Mouse (Mus musculus) kidney, embryonic 15.5 days (tissue): Measurements from ENCODE around the gene Tmc4. TPM values are rescaled to one million over a fixed set of nuclear protein-coding genes. Genes with fewer than 3 reads are reported as not detected.

ENCODE experiments used
- ATAC-seq: fragments of 200-750 bp; cut with Nextera tagmentation; replicated peaks from 2 replicates; pipeline ENCODE4 v1.8.0; 2017; ENCODE audit warnings: moderate TSS enrichment; ENCODE audit not compliant: low FRiP score
- H3K27ac ChIP-seq: fragments of 300-500 bp; sonication (generic); 2 replicates; pipeline ENCODE4 v1.5.1; 2015; ENCODE audit warnings: mild to moderate bottlenecking, inconsistent platforms
- H3K27me3 ChIP-seq: fragments of 300-500 bp; sonication (generic); 2 replicates; pipeline ENCODE4 v1.6.1; 2015; ENCODE audit warnings: inconsistent platforms
- H3K36me3 ChIP-seq: fragments of 300-500 bp; sonication (generic); 2 replicates; pipeline ENCODE4 v1.6.1; 2015; ENCODE audit warnings: inconsistent platforms
- H3K4me1 ChIP-seq: fragments of 300-500 bp; sonication (generic); 2 replicates; pipeline ENCODE4 v1.6.1; 2015; ENCODE audit warnings: inconsistent platforms
- H3K4me2 ChIP-seq: fragments of 300-500 bp; sonication (generic); 2 replicates; pipeline ENCODE4 v1.6.1; 2015; ENCODE audit warnings: moderate library complexity, mild to moderate bottlenecking, inconsistent platforms
- H3K4me3 ChIP-seq: fragments of 300-500 bp; sonication (generic); replicated peaks from 2 replicates; pipeline ENCODE4 v1.5.1; 2015; ENCODE audit warnings: mild to moderate bottlenecking, inconsistent platforms
- H3K9ac ChIP-seq: fragments of 300-500 bp; sonication (generic); 2 replicates; pipeline ENCODE4 v1.6.1; 2015; ENCODE audit warnings: mild to moderate bottlenecking, inconsistent platforms
- H3K9me3 ChIP-seq: fragments of 300-500 bp; sonication (generic); replicated peaks from 2 replicates; pipeline ENCODE4 v1.6.1; 2016; ENCODE audit warnings: inconsistent platforms
- WGBS: fragments of 180-500 bp; shearing (Covaris S2); methylation state at CpG from one replicate; pipeline ENCODE4 v1.1.7; 2015; ENCODE audit warnings: mixed read lengths; 5-methylcytosine and 5-hydroxymethylcytosine counted together
- polyA plus RNA-seq: library from polyadenylated mRNA; unstranded; fragments of >200 nt; fragmentation: Nextera tagmentation; extraction: Ambion mirVana; gene quantifications from 2 replicates; pipeline ENCODE4 v1.2.1, GENCODE M21; 2015

The Tmc4 gene
- polyA plus RNA-seq, 1 experiment from 2014 or later = 23.9 TPM

DNA sequence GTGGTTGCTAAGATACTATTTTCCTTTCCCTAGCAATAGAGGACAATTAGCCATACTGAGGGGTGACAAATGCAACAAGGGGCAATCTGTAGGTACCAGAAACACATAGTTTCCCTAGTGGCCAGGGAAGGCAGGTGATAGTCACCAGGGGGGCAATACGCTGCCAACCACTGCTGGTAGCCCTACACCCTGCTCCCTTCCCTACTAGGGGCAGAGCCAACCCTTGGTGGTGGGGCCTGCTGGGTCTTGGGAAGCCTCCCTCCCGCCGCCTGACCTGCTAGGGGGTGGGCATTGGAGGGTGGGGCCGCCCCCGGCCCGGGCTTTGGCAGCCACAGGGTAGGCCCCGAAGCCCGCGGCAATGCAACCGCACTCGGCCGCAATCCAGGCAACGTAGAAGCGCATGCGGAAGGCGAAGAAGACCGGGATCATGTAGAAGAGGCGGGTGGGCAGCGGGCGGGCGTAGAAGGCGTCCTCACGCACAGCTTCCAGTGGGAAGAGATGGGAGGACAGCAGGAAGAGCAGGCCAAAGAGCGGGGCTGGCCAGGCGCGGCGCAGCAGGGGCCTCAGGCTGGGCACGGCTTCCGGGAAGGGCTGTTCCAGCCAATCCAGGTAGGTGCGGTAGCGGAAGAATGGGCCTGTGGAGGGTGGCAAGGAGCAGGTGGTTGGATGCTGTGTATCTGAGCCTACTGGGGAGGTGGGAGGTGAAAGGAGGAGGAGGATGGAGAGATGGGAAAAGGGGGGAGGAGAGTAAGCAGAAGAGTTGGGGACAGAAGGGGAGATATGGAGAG is 8.2 kb upstream of the Tmc4 start:
- Histone ChIP-seq H3K9ac (no peak overlapping the region), H3K4me1 (no peaks in the 10 kb centered on the region), H3K4me2 (no peak overlapping the region), H3K27ac (no peak overlapping the region), H3K36me3 (peaks cover 75% of the 10 kb centered on the region), H3K9me3 (no peaks in the 10 kb centered on the region), H3K27me3 (no peaks in the 10 kb centered on the region), H3K4me3 (no peak overlapping the region)
- ATAC-seq = no peak
- WGBS = 86% methylated on average over 31 of the region's 31 CpGs

DNA sequence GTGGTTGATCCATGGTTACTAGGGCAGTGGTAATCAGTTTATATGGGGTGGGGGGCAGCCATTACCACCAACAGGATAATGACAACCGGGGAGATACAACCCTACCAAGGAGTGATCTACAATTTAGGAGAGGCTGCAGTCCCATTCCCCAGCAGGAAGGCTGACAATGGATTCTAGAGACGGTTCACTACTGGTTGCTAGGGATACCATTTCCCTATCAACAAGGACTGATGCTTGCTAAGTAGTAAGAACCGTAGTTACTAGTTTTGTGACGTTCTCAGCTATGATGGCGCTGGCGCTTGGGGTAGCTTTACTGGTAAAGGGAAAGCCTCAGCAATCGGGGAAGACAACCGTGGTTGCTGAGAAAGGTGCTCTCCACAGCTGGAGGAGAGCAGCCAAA is 7.3 kb upstream of the Tmc4 start:
- Histone ChIP-seq H3K9me3 (no peaks in the 10 kb centered on the region), H3K36me3 (peaks cover 72% of the 10 kb centered on the region), H3K27me3 (no peaks in the 10 kb centered on the region), H3K9ac (no peak overlapping the region), H3K27ac (no peak overlapping the region), H3K4me1 (no peaks in the 10 kb centered on the region), H3K4me2 (no peak overlapping the region), H3K4me3 (no peak overlapping the region)
- ATAC-seq = no peak
- 93% methylated on average over 8 of the region's 8 CpGs for WGBS

- Histone ChIP-seq H3K9ac (no peak overlapping the region), H3K36me3 (peaks cover 77% of the 10 kb centered on the region), H3K27ac (no peak overlapping the region), H3K4me1 (no peaks in the 10 kb centered on the region), H3K4me2 (no peak overlapping the region), H3K27me3 (no peaks in the 10 kb centered on the region), H3K4me3 (no peak overlapping the region), H3K9me3 (no peaks in the 10 kb centered on the region)
- no peak for ATAC-seq
- 92% methylated on average over 10 of the region's 10 CpGs for WGBS
These were observed 6.7 kb upstream of the Tmc4 start for GRCm38 (mm10) chr7:3683908-3684550.

DNA sequence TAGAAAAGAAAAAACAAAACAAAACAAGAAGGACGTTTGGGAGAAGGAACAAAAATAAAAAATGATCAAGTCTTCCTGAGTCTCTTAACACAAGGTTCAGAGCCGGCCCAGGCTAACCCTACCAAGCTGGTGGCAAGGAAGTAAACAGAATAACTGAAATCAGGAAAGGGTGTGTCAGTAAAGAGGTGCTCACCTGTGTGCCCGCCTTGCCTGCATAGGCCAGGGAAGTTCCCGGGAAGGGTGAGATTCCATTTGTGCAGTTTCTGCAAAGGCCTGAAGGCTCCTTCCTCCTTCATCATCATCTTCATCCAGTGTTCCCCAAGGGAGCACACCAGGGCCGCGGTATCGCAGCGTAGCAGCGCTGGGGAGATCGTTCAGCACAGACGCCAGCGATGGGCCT is 982 bp downstream of the Tmc4 start:
- no peak overlapping the region for H3K9ac ChIP-seq
- peak overlapping the region; percentile 41 for H3K4me2 ChIP-seq
- 90% methylated on average over 12 of the region's 12 CpGs for WGBS
- ATAC-seq = no peak
- no peaks in the 10 kb centered on the region for H3K4me1 ChIP-seq
- H3K4me3 ChIP-seq = peak overlapping the region; percentile 28; the same call in 1 of the 2 replicates
- H3K27ac ChIP-seq = no peak overlapping the region
- H3K9me3 ChIP-seq = no peaks in the 10 kb centered on the region
- H3K27me3 ChIP-seq = no peaks in the 10 kb centered on the region
- H3K36me3 ChIP-seq = peaks cover 27% of the 10 kb centered on the region

DNA sequence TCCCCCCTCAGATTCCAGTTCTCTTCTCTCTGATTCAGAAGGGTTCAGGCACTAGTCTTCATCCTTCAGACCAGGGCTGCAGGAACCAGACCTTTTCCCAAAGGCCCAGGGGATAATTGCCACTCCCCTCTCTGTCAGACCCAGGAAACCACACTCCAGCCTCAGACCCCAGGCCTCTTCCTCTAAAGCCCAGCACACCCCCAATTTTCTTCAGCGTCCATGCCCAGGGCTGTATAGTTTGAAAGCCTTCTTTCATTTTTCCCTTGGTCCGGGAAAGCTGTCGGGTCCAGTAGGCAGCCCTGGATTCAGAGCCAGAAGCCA is 2.2 kb downstream of the Tmc4 start:
- no peak for ATAC-seq
- H3K9me3 ChIP-seq = no peaks in the 10 kb centered on the region

DNA sequence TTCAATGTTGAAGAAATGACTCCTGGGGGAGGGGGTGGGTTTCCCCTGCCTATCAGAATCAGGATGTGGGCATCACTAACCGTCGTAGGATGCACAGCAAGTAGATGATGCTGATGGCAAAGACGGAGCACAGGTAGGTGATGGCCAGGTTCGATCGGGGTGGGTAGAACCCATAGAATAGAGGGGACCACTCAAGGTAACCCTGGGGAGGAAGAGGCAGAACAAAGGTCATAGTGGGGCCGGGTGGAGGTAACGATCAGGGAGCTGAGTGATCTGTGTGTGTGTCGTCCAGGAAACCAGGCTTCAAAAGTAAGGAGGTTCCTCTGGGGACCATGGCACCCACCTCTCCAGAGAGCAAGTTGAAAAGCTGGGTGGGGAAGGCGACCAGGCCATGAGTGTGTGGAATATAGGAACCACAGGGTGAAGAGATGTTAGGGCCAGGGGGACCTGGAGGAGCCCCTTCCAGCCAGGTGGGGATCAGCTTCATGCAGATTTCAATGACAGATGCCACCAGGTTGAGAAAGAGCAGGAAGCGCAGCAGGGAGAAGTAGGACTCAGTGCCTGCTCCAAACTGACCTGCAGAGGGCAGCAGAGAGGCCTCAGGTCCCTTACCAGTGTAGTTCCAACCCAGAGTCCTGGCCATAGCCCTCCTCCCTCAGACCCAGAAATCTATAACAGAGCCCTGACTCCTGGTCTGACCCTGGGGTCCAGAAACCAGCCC is 2.7 kb downstream of the Tmc4 start:
- H3K4me2 ChIP-seq = no peak overlapping the region
- 73% methylated on average over 10 of the region's 10 CpGs for WGBS
- H3K9ac ChIP-seq = no peak overlapping the region
- no peak overlapping the region for H3K27ac ChIP-seq
- peak; percentile 83 for ATAC-seq
- no peaks in the 10 kb centered on the region for H3K27me3 ChIP-seq
- H3K9me3 ChIP-seq = no peaks in the 10 kb centered on the region
- no peaks in the 10 kb centered on the region for H3K4me1 ChIP-seq
- no peak overlapping the region for H3K4me3 ChIP-seq
- peaks cover 18% of the 10 kb centered on the region for H3K36me3 ChIP-seq

More for the DNA sequence above, 2.2 kb downstream of the Tmc4 start:
- H3K27me3 ChIP-seq = no peaks in the 10 kb centered on the region
- H3K4me1 ChIP-seq = no peaks in the 10 kb centered on the region
- no peak overlapping the region for H3K27ac ChIP-seq
- no peak overlapping the region for H3K4me2 ChIP-seq
- H3K9ac ChIP-seq = no peak overlapping the region
- 82% methylated on average over 3 of the region's 3 CpGs for WGBS
- H3K36me3 ChIP-seq = peaks cover 19% of the 10 kb centered on the region
- no peak overlapping the region for H3K4me3 ChIP-seq

DNA sequence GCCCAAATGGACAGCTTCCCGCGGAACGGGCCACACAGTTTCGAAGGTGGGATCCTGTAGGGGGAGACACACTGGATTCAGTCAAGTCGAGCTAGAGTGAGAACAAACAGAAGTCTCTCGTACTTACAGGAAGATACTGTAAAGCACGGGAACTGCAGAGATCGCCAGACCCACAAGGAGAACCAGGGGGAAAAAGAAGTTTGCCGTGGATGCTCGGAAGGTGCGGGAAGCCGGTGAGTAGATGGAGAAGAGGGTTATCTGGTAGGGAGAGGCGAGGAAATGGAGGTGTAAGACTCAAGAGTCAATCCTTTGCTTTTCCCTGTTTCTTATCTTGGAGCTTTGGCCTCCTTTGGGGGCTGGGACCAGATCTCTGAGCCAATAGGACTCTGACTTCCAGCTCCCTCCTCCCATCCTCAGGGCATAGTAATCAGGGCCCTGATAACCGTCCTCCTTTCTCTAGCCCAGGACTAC is 10.4 kb downstream of the Tmc4 start:
- peak overlapping the region; percentile 24 for H3K4me3 ChIP-seq
- peak overlapping the region; percentile 45 for H3K4me2 ChIP-seq
- peak overlapping the region; percentile 1; the same call in 1 of the 2 replicates for H3K9ac ChIP-seq
- no peaks in the 10 kb centered on the region for H3K9me3 ChIP-seq
- peak overlapping the region; percentile 67 for H3K27ac ChIP-seq
- no peaks in the 10 kb centered on the region for H3K27me3 ChIP-seq
- H3K4me1 ChIP-seq = peaks cover 33% of the 10 kb centered on the region
- peaks cover 22% of the 10 kb centered on the region for H3K36me3 ChIP-seq
- WGBS = 22% methylated on average over 14 of the region's 14 CpGs
- ATAC-seq = no peak

GRCm38 (mm10) chr7:3665215-3666114 is 11.9 kb downstream of the Tmc4 start, which contains the start of gene Leng1:
Gene Leng1, minus strand, starts transcription at chr7:3665840.
- Histone ChIP-seq H3K4me1 (peaks cover 33% of the 10 kb centered on the region), H3K27me3 (no peaks in the 10 kb centered on the region), H3K36me3 (peaks cover 37% of the 10 kb centered on the region), H3K9me3 (no peaks in the 10 kb centered on the region), H3K4me3 (peak within 1 kb of the TSS; percentile 82), H3K27ac (peak within 1 kb of the TSS; percentile 93), H3K4me2 (peak within 1 kb of the TSS; percentile 66), H3K9ac (peak within 1 kb of the TSS; percentile 79)
- WGBS = 4% methylated on average over 45 of the region's 45 CpGs
- ATAC-seq = peak; percentile 98

- peak overlapping the region; percentile 82 for H3K4me3 ChIP-seq
- H3K9me3 ChIP-seq = no peaks in the 10 kb centered on the region
- no peaks in the 10 kb centered on the region for H3K27me3 ChIP-seq
- H3K4me1 ChIP-seq = peaks cover 33% of the 10 kb centered on the region
- 29% methylated on average over 15 of the region's 15 CpGs for WGBS
- H3K27ac ChIP-seq = peak overlapping the region; percentile 93
- H3K36me3 ChIP-seq = peaks cover 44% of the 10 kb centered on the region
- peak; percentile 30 for ATAC-seq
- peak overlapping the region; percentile 79 for H3K9ac ChIP-seq
- peak overlapping the region; percentile 66 for H3K4me2 ChIP-seq
These were observed 12.7 kb downstream of the Tmc4 start for GRCm38 (mm10) chr7:3664524-3665214.

GRCm38 (mm10) chr7:3658578-3658977 is 18.8 kb downstream of the Tmc4 start:
- no peak overlapping the region for H3K9ac ChIP-seq
- H3K27me3 ChIP-seq = no peaks in the 10 kb centered on the region
- peaks cover 99% of the 10 kb centered on the region for H3K36me3 ChIP-seq
- H3K9me3 ChIP-seq = no peaks in the 10 kb centered on the region
- H3K27ac ChIP-seq = no peak overlapping the region
- WGBS = 93% methylated on average over 14 of the region's 14 CpGs
- no peak overlapping the region for H3K4me2 ChIP-seq
- ATAC-seq = no peak
- H3K4me3 ChIP-seq = no peak overlapping the region
- H3K4me1 ChIP-seq = peaks cover 4% of the 10 kb centered on the region

DNA sequence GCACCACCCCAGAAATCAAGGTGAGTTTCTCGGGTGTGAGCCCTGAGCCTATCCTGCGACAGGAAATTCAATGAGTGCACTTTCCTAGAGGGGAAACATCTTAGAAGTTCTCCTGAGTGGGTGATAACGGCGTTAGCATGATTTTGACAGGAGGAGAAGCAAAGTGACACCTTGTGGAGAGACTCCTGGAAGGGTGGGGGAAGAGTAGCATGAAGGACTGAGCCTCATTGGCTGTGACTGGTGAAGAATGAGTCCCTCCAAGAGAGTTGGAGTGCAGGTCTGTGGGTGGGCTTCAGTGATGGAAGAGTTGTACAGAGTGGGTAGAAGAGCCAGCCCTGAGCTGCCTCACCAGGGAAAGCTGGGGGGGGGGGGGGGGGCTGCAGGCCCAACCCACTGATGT is 20.4 kb downstream of the Tmc4 start:
- Histone ChIP-seq H3K9ac (no peak overlapping the region), H3K4me3 (no peak overlapping the region), H3K4me2 (no peak overlapping the region), H3K4me1 (no peaks in the 10 kb centered on the region), H3K27me3 (no peaks in the 10 kb centered on the region), H3K27ac (no peak overlapping the region), H3K36me3 (peaks cover 100% of the 10 kb centered on the region), H3K9me3 (no peaks in the 10 kb centered on the region)
- WGBS = 87% methylated on average over 4 of the region's 4 CpGs
- ATAC-seq = no peak
